Mouse (Mus musculus): ENCODE results near the gene Zfp990.
"Not testable (repeated sequence)": the region's sequence is repeated elsewhere in the genome, so short reads cannot be mapped to it uniquely, and the experiment has no call there.

Zfp990 gene

DNA sequence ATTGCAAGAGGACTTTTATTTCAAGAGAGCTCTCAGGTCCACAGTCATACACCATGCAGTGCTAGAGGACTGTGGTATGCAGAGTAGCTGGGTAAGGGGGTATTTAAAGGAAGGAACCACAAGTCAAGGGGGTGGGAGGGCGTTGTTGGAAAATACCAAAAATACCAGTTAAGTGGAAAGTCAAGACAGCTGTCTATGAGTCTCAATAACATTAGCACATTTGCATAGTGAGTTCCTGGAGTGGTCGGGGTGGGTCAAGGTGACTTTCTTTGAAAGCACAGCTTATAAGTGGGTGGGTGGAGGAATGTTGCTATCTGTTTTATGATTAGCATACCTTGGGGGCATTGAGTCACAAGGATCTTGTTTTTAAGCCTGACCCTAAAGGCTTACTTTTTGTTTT is 75.5 kb downstream of the Zfp990 start:
- not testable (repeated sequence) for DNase-seq (ENCODE audit: low read depth, low spot score)

Measured in forelimb bud, embryonic 11.5 days (tissue).